Mouse (Mus musculus): ENCODE data around the gene Ccdc177.

The Ccdc177 gene

DNA sequence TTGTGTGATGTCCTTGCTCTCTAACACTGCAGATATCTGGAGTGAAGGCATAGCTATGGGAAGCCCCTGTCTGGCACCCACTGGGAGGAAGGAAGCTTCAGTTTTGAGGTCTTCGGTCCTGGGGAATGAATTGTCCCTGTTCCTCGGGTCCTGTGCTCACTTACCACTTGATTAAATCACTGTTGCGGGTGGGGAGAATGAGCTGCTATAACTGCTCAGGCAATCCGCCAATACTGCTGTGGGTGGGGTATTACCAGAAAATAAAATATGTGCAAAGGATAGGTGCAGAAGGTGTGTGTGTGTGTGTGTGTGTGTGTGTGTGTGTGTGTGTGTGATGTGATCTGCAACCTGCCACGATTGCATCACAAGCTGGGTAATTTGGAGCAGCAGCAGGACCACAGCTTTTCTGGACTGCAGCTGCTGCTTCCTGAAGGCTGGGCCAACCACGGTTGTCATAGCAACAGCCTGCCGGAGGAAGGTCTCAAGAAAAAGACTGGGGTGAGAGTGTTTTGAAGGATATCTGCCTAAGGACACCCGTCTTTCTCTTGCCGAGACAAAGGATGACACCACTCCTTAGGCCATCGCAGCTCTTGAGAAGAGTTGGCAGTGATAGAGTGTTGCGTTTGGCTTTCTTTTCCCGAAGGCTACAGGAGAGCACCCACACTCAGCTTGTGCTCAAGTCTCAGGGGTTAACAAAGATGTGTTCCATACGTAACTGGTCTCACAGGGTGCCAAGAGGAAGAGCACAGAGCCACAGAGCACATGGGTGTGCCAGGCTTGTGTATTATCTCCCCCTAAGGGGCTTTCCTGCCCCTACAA lies 23.8 kb downstream of the Ccdc177 start:
- no peak for DNase-seq (ENCODE audit: low spot score)

DNA sequence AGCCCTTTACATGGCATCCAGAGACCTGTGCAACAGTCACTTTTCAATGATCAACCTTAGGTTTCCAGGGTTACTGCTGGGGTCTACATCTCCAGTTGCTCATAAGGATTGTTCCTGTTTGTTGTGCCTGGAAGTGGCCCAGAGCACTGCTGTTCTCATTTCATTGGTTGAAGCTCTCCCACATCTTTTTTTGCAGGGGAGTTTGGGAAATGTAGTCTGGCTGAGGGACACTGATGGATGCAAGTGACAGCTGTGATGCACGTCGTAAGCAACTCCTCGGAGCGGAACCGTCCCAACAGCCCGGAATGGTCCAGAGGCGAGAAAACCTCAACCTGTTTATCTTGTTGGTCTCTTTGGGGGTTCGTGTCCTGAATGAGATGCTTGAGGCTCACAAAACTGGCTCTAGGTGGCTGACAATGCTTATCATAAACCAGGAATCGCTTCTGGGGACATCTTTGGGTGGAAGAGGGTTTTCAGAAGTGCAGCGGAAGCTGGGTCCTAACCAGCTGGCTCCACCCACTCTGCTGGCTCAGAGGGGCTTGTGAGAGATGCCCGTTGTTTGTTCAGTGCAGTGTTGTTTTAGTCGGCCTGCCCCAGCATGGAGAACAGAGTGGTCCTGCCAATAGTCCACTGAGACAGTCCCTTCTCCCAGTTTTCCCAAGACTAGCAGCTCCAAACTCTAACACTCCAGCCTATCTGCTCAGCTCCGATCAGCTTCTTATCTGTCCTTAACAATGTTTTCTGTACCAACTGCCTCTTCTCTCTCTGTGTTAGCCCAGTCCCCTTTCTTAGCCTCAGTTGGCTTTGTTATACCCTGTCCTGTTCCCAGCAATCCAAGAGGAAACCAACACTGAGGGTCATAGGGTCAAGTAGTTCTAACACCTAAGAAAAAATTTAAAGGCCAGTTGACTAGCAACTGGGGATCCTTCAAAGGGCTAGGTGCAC lies 25.7 kb downstream of the Ccdc177 start:
- no peak for DNase-seq (ENCODE audit: low spot score)

DNA sequence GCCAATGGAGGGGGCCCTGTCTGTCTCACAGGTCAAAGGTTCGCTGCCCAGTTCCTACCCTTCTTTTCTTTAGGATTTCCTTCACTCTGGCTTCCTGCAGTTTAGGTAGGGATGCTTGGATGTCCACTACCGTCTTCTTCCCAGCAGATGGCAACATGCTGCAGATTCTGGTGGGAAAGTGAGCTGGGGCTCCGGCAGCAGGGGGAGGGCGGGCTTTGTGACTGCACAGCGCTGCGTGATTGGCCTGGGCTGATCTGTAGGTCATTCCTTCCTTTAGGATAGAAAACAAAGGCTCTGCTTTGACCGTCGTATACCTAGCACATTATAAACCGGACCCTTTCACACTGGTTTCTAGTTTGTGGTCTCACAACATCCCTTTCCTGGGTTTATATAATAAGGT lies 29.9 kb downstream of the Ccdc177 start:
- peak; percentile 58 for DNase-seq (ENCODE audit: low spot score)

DNA sequence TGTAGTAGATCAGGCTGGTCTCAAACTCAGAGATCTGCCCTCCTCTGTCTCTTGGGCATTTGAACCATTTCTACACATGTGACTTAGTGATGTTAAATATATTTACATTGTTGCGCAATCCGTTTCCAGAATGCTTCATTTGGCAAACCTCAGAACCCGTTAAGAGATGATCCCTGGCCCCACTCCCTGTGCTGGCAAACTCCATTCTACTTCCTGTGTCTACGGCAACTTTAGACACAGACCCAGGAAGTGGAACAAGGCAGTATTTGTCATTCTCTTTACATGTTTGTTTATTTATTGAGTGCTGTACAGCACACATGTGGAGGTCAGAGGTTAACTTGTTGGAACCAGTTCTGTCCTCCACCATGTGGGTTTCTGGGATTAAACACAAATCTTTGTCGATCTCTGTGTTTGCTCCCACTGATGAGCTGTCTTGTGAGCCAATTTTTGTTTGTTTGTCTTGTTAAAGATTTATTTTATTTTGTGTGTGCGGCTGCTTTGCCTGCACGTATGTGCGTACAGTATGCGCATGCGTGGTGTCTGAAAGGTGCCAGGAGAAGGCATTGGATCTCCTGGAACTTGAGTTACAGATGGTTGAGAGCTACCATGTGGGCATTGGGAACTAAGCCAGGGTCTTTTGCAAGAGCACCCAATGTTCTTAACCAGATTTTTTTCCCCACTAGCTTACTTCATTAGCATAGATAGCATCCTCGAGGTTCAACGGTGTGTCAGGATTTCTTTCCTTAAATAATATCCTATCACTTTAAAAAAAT lies 30.5 kb downstream of the Ccdc177 start:
- DNase-seq (ENCODE audit: low spot score), result no peak

DNA sequence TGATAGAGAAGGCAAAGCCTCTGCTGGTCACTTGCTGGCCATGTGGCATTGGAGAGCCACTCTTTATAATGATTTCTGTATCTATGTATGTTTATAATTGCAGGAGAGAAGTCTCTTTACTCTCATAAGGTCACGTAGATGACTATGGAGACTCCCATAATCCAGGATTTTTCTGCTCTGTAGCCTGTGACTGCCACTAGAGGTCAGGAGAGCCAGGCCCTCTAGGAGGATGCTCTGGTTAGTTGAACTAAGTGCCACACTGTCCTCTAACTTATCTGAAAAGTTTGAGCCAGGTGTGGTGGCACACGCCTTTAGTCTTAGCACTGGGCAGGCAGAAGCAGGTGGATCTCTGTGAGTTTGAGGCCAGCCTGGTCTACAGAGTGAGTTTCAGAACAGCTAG lies 31.7 kb downstream of the Ccdc177 start:
- no peak for DNase-seq (ENCODE audit: low spot score)

DNA sequence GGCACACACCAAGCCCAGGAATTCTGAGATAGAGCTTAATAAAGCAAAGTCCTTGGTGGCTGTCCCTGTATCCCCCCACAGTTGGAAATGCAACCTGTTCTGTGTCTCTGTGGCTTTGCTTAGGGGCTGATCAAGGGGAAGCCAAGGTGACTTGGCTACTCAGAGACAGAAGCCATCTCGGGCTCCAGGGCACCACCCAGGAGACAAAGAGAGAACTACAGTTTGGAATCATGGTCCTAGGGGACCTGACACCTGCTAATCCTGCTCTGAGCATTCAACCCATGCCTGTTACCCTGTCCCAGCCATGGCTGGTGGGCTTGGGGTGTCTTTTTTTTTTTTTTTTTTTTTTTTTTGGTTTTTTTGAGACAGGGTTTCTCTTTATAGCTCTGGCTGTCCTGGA lies 32.3 kb downstream of the Ccdc177 start:
- no peak for DNase-seq (ENCODE audit: low spot score)

DNA sequence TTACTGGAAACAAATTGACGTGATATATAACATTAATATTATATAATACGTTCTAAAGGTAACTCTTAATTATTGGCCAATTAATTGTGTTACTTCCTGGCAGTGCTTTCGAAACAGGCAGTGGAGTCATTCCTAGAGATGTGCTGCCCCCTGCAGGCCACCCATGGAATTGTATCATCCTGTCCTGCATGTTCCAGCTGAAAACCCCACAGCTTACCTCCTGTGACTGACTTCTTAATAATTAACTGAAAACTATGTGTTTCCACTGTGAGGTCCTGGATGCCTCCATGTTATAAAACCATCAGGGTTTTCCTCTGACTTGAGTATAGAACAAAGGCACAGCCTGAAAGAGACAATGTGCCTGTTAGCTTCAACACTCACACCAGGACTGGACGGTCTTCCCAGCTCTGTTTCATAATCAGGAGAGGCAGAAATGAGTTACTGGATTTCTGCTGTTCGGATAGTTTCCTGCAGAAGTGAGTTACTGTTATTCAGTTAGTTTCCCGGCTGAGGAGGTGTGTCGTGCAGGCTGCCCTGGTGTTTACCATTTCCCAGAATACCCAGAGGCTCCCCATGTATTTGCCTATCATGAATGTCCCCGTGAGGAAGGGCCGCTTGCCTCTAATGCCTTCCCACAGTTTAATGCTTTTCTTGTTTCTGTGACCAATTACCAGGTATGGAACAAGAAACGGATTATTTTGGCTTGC lies 35.5 kb downstream of the Ccdc177 start:
- peak; percentile 82 for DNase-seq (ENCODE audit: low spot score)

DNA sequence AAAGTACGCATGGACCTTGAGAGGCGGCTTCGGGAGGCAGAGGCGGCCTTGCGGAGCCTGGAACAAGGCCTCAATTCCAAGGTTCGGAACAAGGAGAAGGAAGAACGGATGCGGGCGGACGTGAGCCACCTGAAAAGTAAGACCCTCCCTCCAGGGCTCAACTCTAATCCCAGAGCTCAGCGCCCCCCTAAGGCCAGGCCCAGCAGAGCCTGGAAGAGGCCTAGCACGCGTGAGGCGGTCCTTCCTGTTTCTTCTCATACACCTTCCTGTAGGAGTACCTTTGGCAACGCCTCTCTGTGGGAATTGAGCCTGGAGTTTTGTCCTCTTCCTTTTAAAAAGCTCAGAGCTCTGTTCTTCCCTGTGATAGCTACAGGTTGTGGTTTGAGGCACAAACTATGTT lies 39.0 kb downstream of the Ccdc177 start:
- no peak for DNase-seq (ENCODE audit: low spot score)

DNA sequence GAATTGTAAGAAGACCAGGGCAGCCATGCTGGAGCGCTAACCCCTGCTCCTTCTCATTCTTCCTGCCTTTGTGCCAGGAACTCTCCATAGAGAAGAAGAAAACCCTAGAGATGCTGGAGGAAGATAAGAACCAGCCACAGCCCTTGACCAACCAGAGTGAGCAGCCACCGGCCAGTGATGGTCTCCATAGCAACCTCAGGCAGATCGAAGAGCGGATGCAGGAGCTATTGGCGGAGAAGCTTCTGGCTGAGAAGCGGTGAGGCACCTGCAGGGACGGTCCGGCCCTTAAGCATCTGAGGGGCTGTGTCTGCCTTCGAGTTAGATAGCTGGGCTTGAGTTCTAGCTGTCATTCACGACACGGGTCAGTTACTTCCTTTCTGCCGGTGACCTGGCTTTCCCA lies 40.0 kb downstream of the Ccdc177 start:
- DNase-seq (ENCODE audit: low spot score), result no peak

DNA sequence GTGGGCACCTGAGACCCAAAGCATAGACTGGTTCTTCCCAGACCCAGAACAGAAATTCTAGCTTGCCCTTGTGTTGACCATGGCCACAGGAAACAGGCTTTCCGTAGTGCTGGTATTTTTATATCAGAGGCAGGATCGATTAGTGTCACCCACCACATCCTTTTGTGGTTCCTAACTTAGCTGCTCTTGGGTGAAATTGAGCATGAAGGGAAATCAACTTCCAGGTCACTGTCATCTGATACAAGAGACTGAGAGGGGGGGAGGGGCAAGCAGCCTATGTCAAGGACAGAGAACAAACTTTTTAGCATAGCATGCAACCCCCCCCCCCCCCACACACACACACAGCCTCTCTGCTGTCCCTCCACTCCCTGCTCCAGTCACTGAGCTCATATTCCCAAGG lies 41.3 kb downstream of the Ccdc177 start:
- DNase-seq (ENCODE audit: low spot score), result no peak

DNA sequence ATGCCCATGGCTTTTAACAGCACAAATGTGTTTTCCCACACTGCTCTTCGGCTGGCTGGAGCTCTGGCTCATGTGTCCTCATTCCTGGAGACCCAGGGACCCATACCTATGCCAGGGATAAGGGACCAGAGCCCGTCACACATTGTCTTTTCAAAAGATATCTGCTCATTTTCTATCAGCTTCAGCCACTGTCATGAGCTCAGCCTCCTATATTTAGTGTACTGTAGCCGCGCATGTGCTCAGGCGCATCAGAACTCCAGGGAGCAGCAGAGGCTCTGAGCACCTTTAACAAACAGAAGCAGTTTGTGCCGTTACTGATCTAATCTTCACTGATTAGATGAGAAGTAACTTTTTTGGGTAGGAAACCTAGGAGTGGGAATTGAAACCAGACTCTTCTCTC lies 44.6 kb downstream of the Ccdc177 start:
- no peak for DNase-seq (ENCODE audit: low spot score)

DNA sequence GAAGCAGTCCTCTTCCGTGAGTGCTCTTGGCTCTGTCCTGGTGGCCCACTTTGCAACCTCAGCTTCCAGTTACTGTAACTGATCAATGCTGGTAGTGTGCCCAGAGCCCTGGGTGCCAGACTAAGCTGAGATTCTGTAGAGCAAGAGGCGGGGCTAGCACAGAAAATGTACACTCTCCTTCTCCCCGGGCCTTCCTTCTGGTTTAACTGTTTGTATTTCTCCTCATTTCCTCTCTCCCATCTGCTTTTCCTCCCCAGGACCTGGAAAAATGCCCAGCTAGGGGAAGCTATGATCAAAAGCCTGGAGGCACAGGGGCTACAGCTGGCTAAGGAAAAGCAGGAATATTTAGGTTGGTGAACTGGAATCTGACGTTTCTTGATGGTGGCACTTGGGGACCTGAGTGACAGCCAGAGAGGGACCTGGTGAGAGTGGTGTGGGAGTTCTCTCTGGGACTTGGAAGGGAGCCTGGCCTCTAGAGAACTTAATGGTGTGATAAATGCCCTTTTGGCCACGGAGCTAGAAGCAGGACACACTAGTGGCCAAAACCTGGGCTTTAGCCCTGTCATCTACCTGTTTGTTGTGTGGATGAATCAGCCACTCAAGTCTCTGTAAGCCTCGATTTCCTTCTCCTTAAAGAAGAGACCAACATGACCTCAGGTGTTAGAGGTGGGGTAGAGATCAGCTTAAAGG lies 53.4 kb downstream of the Ccdc177 start:
- DNase-seq (ENCODE audit: low spot score), result no peak

DNA sequence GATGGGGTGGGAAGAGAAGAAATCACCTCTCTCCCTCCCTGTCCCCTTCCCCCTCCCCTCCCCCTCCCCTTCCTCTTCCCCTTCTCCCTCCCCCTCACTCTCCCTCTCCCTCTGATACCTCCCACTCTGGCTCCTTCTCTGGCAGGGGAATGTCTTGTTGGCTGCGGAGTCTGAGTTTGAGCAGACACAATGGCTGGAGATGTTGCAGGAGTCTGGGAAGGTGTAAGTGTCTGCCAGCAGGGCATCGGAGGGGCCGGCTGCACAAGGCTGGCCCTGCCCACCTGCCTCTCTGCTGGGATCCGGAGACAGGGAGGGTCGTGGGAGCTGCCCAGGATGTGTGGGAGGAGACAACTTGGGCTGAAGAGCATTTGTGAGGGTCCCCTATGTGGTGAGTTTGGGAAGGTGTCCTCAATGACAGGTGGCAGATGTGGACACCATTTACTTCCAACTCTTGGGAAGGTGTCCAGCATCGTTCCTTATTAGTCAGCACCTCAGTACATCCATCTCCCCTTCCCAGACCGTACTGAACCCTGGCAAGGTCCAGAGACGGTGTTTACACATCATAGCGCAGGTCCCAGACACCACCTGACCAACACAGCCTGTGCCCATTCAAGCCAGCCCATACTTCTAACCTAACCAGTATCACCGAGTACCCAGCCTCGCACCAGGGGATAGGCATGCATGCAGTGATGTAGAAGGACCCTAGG lies 54.1 kb downstream of the Ccdc177 start:
- no peak for DNase-seq (ENCODE audit: low spot score)

All from ovary, postnatal 36 days (tissue).